Mouse (Mus musculus) stomach, embryonic 16.5 days (tissue): ENCODE measurements around the gene Twnk. TPM values are rescaled to one million over a fixed set of nuclear protein-coding genes. Genes with fewer than 3 reads are reported as not detected.

Source experiments
- ATAC-seq: fragments of 200-750 bp; cut with Nextera tagmentation; 2 replicates; pipeline ENCODE4 v1.8.0; 2017; ENCODE audit warnings: moderate number of reproducible peaks, moderate TSS enrichment; ENCODE audit not compliant: insufficient read depth, low FRiP score
- H3K27ac ChIP-seq: fragments of 300-500 bp; sonication (generic); 2 replicates; pipeline ENCODE4 v1.5.1; 2014; ENCODE audit warnings: low read length
- H3K27me3 ChIP-seq: fragments of 300-500 bp; sonication (generic); 2 replicates; pipeline ENCODE4 v1.6.1; 2014; ENCODE audit warnings: low read length, control low read depth, mixed read lengths; ENCODE audit not compliant: control insufficient read depth, insufficient read depth
- H3K36me3 ChIP-seq: fragments of 300-500 bp; sonication (generic); 2 replicates; pipeline ENCODE4 v1.6.1; 2014; ENCODE audit warnings: low read length; ENCODE audit not compliant: control insufficient read depth, insufficient read depth
- H3K4me1 ChIP-seq: fragments of 300-500 bp; sonication (generic); 2 replicates; pipeline ENCODE4 v1.6.1; 2014; ENCODE audit warnings: low read length, control low read depth, mixed read lengths; ENCODE audit not compliant: control insufficient read depth, insufficient read depth
- H3K4me2 ChIP-seq: fragments of 300-500 bp; sonication (generic); 2 replicates; pipeline ENCODE4 v1.6.1; 2014; ENCODE audit warnings: low read depth, low read length, mixed read lengths
- H3K4me3 ChIP-seq: fragments of 300-500 bp; sonication (generic); replicated peaks from 2 replicates; pipeline ENCODE4 v1.5.1; 2014; ENCODE audit warnings: mild to moderate bottlenecking, low read length
- H3K9ac ChIP-seq: fragments of 300-500 bp; sonication (generic); 2 replicates; pipeline ENCODE4 v1.6.1; 2014; ENCODE audit warnings: low read length
- H3K9me3 ChIP-seq: fragments of 300-500 bp; sonication (generic); replicated peaks from 2 replicates; pipeline ENCODE4 v1.6.1; 2016; ENCODE audit warnings: low read length, control low read depth; ENCODE audit not compliant: control insufficient read depth
- WGBS: fragments of 180-500 bp; shearing (Covaris S2); extraction: QIAGEN DNeasy Blood & Tissue Kit; methylation state at CpG from one replicate; pipeline ENCODE4 v1.1.7; 2014; 5-methylcytosine and 5-hydroxymethylcytosine counted together
- polyA plus RNA-seq: library from polyadenylated mRNA; unstranded; fragments of >200 nt; fragmentation: Nextera tagmentation; extraction: Ambion mirVana; gene quantifications from 2 replicates; pipeline ENCODE4 v1.2.1, GENCODE M21; 2015

Gene Twnk
- polyA plus RNA-seq, 1 experiment from 2014 or later, result 17.2 TPM

DNA sequence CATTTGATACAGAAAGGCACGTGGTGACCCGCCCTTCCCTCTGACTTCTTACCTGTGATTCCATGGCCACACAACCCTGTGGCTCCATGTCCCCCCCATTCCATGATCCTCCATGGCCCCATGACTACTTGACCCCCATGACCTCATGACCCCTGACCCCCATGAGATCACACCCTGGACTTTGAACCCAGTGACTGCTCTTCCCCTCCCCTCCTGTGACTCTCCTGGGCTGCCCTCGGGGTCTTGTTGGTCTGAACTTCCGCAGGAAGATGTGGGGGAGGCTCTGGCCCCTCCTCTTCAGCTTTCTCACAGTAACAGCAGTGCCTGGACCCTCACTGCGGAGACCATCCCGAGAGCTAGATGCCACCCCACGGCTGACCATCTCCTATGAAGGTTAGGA, 13.2 kb upstream of the Twnk start:
- WGBS, result 51% methylated on average over 7 of the region's 7 CpGs

DNA sequence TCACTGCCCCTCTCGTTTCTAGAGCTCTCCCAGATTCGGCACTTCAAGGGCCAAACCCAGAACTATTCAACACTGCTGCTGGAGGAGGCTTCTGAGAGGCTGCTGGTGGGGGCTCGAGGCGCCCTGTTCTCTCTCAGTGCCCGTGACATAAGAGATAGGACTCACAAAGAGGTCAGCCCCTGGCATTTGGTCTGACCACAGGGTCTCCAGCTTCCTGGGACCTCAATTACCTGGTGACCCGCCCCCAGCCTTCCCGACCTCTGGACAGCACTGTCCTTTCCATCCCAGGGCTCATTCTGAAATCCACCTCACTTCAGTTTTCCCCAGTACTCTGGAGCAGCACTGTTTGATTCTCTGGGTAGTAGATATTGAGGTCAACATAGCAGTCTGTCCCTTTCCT, 12.8 kb upstream of the Twnk start:
- WGBS, result 63% methylated on average over 7 of the region's 7 CpGs
- Histone ChIP-seq H3K36me3 (no peaks in the 10 kb centered on the region), H3K4me3 (no peak overlapping the region), H3K4me1 (peaks cover 25% of the 10 kb centered on the region), H3K9ac (no peak overlapping the region), H3K27me3 (no peaks in the 10 kb centered on the region), H3K4me2 (no peak overlapping the region), H3K27ac (no peak overlapping the region), H3K9me3 (no peaks in the 10 kb centered on the region)
- ATAC-seq, result no peak

More for the DNA sequence above, 13.2 kb upstream of the Twnk start:
- H3K9ac ChIP-seq, result no peak overlapping the region
- no peaks in the 10 kb centered on the region for H3K9me3 ChIP-seq
- peaks cover 25% of the 10 kb centered on the region for H3K4me1 ChIP-seq
- H3K4me2 ChIP-seq, result no peak overlapping the region
- H3K27ac ChIP-seq, result no peak overlapping the region
- no peak overlapping the region for H3K4me3 ChIP-seq
- no peak for ATAC-seq
- no peaks in the 10 kb centered on the region for H3K27me3 ChIP-seq
- no peaks in the 10 kb centered on the region for H3K36me3 ChIP-seq

DNA sequence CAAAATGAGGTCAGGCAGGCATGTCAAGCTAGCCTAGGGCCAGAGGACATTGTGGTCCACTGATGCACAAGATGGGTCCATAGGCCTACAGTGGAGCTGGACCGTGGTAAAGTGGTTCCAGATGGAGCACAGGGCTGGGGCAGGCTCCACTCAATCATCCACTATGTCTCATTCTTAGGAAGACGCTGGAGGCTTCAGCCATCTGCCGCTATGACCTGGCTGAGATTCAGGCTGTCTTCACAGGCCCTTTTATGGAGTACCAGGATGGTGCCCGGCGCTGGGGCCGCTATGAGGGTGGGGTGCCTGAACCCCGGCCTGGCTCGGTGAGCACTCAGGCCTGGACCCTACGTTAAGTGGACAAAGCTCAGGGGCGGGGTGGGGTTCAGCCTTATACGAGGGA, 7.7 kb upstream of the Twnk start:
- ATAC-seq, result no peak

DNA sequence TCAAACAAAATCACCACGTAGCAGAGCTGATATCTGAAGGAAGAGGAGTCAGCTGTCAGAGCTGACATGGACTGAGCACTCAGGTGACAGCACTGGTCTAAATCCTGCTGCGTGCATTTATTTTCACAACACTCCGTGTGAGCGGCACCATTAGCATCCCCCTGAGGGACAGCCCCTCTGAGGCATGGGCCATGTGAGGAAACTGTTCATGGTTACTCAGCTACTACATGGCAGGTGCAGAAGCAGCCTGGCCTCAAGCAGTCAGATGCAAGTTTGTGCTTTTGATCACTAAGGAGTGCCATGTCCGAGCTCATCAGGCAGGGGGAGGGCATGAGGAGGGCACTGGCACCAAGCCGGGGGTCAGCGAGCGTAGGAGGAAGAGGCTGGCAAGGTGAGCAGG, 5.8 kb upstream of the Twnk start:
- no peak overlapping the region for H3K9ac ChIP-seq
- H3K36me3 ChIP-seq, result no peaks in the 10 kb centered on the region
- H3K4me2 ChIP-seq, result no peak overlapping the region
- ATAC-seq, result no peak
- 85% methylated on average over 8 of the region's 8 CpGs for WGBS
- no peaks in the 10 kb centered on the region for H3K9me3 ChIP-seq
- H3K4me1 ChIP-seq, result no peaks in the 10 kb centered on the region
- H3K27me3 ChIP-seq, result no peaks in the 10 kb centered on the region
- H3K4me3 ChIP-seq, result no peak overlapping the region
- no peak overlapping the region for H3K27ac ChIP-seq

More for the DNA sequence above, 7.7 kb upstream of the Twnk start:
- no peak overlapping the region for H3K9ac ChIP-seq
- no peak overlapping the region for H3K27ac ChIP-seq
- no peaks in the 10 kb centered on the region for H3K36me3 ChIP-seq
- 72% methylated on average over 11 of the region's 11 CpGs for WGBS
- no peak overlapping the region for H3K4me2 ChIP-seq
- H3K9me3 ChIP-seq, result no peaks in the 10 kb centered on the region
- no peaks in the 10 kb centered on the region for H3K27me3 ChIP-seq
- H3K4me1 ChIP-seq, result no peaks in the 10 kb centered on the region
- no peak overlapping the region for H3K4me3 ChIP-seq

DNA sequence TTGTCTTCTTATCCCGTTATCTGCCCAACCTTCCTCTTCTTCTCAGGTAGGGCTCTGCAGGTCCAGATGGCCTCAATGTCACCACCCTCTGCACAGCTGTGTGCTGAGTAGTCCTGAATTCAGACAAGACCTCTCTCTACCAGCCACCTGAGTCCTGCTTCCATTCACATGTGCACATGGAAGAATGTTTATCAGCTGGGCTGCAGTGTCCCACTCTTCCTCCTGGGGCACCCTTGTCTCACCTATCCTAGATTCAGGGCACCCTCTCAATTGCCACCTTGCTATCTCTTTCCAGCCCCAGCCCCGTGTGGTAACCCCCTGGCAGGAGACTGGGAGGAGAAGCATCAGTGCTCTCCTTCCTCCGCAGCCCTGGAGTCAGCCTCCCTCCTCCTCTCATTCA, 3.2 kb upstream of the Twnk start:
- Histone ChIP-seq H3K9ac (no peak overlapping the region), H3K4me1 (peaks cover 13% of the 10 kb centered on the region), H3K36me3 (no peaks in the 10 kb centered on the region), H3K4me2 (no peak overlapping the region), H3K27me3 (no peaks in the 10 kb centered on the region), H3K9me3 (no peaks in the 10 kb centered on the region), H3K27ac (no peak overlapping the region), H3K4me3 (no peak overlapping the region)
- WGBS, result 69% methylated on average over 3 of the region's 3 CpGs
- no peak for ATAC-seq

DNA sequence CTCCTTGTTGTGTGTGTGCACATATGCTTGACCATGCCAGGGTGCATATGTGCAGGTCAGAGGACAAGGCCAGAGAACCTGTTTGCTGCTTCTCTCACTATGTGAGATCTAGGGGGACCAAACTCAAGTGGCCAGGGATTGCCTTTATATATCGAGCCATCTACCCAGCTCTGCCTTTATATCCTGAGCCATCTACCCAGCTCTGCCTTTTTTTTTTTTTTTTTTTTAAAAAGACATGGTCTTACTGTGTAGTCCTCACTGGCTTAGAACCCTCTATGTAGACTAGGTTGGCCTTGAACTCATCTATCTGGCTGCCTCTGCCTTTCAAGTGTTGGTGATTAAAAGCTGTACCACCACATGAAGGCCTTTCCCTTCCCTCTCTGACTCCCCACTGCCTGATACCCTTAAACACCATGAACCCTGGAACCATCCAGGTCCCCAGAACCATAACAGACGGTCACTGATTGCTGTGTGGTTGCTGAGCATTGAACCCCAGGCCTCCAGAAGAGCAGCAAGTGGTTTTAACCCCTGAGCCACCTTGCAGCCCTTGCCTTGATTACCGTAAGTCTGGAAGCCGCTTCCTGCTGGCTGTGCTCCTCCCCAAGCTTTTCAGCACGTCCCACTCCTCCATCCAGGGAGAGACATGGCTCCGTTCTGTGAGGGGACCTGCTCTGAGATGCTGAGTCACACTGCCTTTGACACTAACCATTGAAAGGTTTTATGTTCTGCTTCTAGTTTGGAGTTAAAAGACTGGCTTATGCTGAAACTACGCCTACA, 1.5 kb upstream of the Twnk start:
- H3K27ac ChIP-seq, result no peak overlapping the region

DNA sequence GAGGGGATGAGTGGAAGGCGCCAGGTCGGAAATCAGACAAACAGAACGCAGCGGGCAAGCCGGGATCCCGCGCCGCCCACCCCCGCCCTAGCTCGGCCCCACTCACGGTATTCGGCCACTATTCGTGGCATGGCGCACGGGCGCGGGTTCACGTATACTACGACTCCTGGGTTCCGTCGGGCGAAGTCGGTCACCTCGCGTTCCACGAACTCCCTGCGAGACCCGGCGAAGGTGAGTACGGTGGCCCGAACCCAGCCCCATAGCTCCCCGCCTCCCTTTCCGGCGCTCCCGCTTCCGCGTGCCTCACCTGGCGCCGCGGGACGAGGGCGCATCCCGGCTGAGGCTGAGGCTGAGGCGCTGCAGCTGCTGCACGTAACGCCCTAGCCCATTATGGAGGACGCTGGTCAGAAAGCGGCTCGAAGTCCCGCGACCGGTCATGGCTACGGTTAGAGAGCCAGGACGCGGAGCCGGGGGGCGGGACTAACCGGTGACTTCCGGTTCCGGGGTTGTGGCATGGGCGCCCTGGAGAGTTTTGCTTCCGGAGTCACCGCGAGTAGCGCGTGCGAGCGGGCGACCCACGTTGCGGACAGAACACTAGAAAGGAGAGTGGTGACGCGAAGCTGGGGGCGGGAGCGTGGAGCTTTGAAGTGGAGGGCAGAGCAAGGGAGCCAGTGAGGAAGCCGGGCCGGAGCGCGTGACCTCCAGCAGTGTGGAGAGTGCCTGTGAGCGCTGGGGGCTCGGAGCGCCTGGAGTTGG, 672 bp downstream of the Twnk start, which contains the start of gene Mrpl43:
Gene Mrpl43, minus strand, starts transcription at position 486 of the 756 bp plus-strand sequence.
- Histone ChIP-seq H3K9ac (peak within 1 kb of the TSS; percentile 91), H3K9me3 (no peaks in the 10 kb centered on the region), H3K4me3 (peak within 1 kb of the TSS; percentile 99), H3K27me3 (no peaks in the 10 kb centered on the region), H3K4me1 (peaks cover 18% of the 10 kb centered on the region), H3K27ac (peak within 1 kb of the TSS; percentile 82), H3K36me3 (peaks cover 8% of the 10 kb centered on the region; the same call in 1 of the 2 replicates), H3K4me2 (peak within 1 kb of the TSS; percentile 75)
- peak; percentile 92 for ATAC-seq
- WGBS, result under 1% methylated on average over 82 of the region's 82 CpGs

More for the DNA sequence above, 1.5 kb upstream of the Twnk start:
- Histone ChIP-seq H3K9me3 (no peaks in the 10 kb centered on the region), H3K4me2 (no peak overlapping the region), H3K4me3 (no peak overlapping the region), H3K4me1 (peaks cover 18% of the 10 kb centered on the region), H3K9ac (no peak overlapping the region), H3K36me3 (no peaks in the 10 kb centered on the region), H3K27me3 (no peaks in the 10 kb centered on the region)
- 86% methylated on average over 7 of the region's 7 CpGs for WGBS
- ATAC-seq, result no peak

DNA sequence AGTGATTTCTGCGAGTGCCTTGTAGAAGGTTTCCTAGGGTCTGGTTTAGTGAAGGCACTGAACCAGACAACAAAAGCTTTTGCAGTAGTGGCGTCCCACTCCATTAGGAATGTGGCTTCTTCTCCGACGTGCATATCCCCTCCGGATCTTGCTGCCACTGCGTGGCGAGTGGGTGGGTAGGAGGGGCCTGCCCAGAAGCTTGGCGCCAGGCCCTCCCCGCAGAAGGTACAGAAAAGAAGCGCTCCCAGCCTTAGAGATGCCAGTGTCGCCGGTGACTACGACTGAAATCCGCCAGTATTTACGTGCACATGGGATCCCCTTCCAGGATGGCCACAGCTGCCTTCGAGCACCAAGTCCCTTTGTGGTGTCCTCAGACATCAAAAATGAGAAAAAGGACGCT, 1.6 kb downstream of the Twnk start:
- Histone ChIP-seq H3K4me2 (peak overlapping the region; percentile 75), H3K4me3 (peak overlapping the region; percentile 99), H3K36me3 (peaks cover 10% of the 10 kb centered on the region; the same call in 1 of the 2 replicates), H3K9ac (peak overlapping the region; percentile 91), H3K4me1 (peaks cover 18% of the 10 kb centered on the region), H3K27ac (peak overlapping the region; percentile 82), H3K9me3 (no peaks in the 10 kb centered on the region), H3K27me3 (no peaks in the 10 kb centered on the region)
- ATAC-seq, result no peak
- 28% methylated on average over 17 of the region's 17 CpGs for whole genome bisulfite sequencing
